Mouse (Mus musculus) kidney, embryonic 15.5 days (tissue): ENCODE measurements around the gene Arhgef3. TPM values are rescaled to one million over a fixed set of nuclear protein-coding genes. Genes with fewer than 3 reads are reported as not detected.

Experiments
- ATAC-seq: fragments of 200-750 bp; cut with Nextera tagmentation; replicated peaks from 2 replicates; pipeline ENCODE4 v1.8.0; 2017; ENCODE audit warnings: moderate TSS enrichment; ENCODE audit not compliant: low FRiP score
- H3K27ac ChIP-seq: fragments of 300-500 bp; sonication (generic); 2 replicates; pipeline ENCODE4 v1.5.1; 2015; ENCODE audit warnings: mild to moderate bottlenecking, inconsistent platforms
- H3K27me3 ChIP-seq: fragments of 300-500 bp; sonication (generic); 2 replicates; pipeline ENCODE4 v1.6.1; 2015; ENCODE audit warnings: inconsistent platforms
- H3K36me3 ChIP-seq: fragments of 300-500 bp; sonication (generic); 2 replicates; pipeline ENCODE4 v1.6.1; 2015; ENCODE audit warnings: inconsistent platforms
- H3K4me1 ChIP-seq: fragments of 300-500 bp; sonication (generic); 2 replicates; pipeline ENCODE4 v1.6.1; 2015; ENCODE audit warnings: inconsistent platforms
- H3K4me2 ChIP-seq: fragments of 300-500 bp; sonication (generic); 2 replicates; pipeline ENCODE4 v1.6.1; 2015; ENCODE audit warnings: moderate library complexity, mild to moderate bottlenecking, inconsistent platforms
- H3K4me3 ChIP-seq: fragments of 300-500 bp; sonication (generic); replicated peaks from 2 replicates; pipeline ENCODE4 v1.5.1; 2015; ENCODE audit warnings: mild to moderate bottlenecking, inconsistent platforms
- H3K9ac ChIP-seq: fragments of 300-500 bp; sonication (generic); 2 replicates; pipeline ENCODE4 v1.6.1; 2015; ENCODE audit warnings: mild to moderate bottlenecking, inconsistent platforms
- H3K9me3 ChIP-seq: fragments of 300-500 bp; sonication (generic); replicated peaks from 2 replicates; pipeline ENCODE4 v1.6.1; 2016; ENCODE audit warnings: inconsistent platforms
- WGBS: fragments of 180-500 bp; shearing (Covaris S2); methylation state at CpG from one replicate; pipeline ENCODE4 v1.1.7; 2015; ENCODE audit warnings: mixed read lengths; 5-methylcytosine and 5-hydroxymethylcytosine counted together
- polyA plus RNA-seq: library from polyadenylated mRNA; unstranded; fragments of >200 nt; fragmentation: Nextera tagmentation; extraction: Ambion mirVana; gene quantifications from 2 replicates; pipeline ENCODE4 v1.2.1, GENCODE M21; 2015

Gene Arhgef3
- polyA plus RNA-seq, 1 experiment from 2014 or later, result 17.2 TPM

- Histone ChIP-seq H3K27me3 (no peaks in the 10 kb centered on the region), H3K27ac (no peak overlapping the region), H3K4me1 (peaks cover 3% of the 10 kb centered on the region; the same call in 1 of the 2 replicates), H3K4me2 (no peak overlapping the region), H3K4me3 (no peak overlapping the region), H3K9ac (no peak overlapping the region), H3K36me3 (peaks cover 18% of the 10 kb centered on the region; the same call in 1 of the 2 replicates), H3K9me3 (no peaks in the 10 kb centered on the region)
- 40% methylated on average over 5 of the region's 5 CpGs for WGBS
- no peak for ATAC-seq
Measured at GRCm38 (mm10) chr14:27081536-27082275, 33.0 kb upstream of the Arhgef3 start.

GRCm38 (mm10) chr14:27085471-27085870, 29.2 kb upstream of the Arhgef3 start:
- 71% methylated on average over 5 of the region's 5 CpGs for WGBS

DNA sequence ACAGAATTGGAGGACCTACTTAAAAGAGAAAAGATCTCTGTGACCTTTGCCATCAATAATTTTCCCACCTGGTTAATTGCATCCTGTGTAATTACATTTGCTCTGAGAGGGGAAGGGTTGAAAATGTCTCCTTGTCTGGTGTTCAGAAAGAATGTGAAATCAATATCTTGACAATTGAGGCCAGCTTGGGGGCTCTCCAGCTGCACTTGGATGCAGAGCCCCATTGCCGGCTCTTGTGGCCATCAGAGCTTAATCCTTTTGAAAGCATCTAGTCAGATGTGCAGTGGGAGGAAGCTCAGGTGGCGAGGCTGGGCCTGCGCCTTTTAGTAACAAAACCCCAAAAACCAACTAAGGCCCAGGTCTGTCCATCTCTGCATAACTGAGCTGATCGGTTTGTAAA, 28.7 kb upstream of the Arhgef3 start:
- peaks cover 22% of the 10 kb centered on the region; the same call in 1 of the 2 replicates for H3K36me3 ChIP-seq
- H3K27ac ChIP-seq, result no peak overlapping the region
- no peaks in the 10 kb centered on the region for H3K4me1 ChIP-seq
- no peak overlapping the region for H3K4me3 ChIP-seq
- no peaks in the 10 kb centered on the region for H3K9me3 ChIP-seq
- H3K4me2 ChIP-seq, result no peak overlapping the region
- WGBS, result 58% methylated on average over 4 of the region's 4 CpGs
- no peaks in the 10 kb centered on the region for H3K27me3 ChIP-seq
- no peak for ATAC-seq
- H3K9ac ChIP-seq, result no peak overlapping the region

More at GRCm38 (mm10) chr14:27085471-27085870, 29.2 kb upstream of the Arhgef3 start:
- Histone ChIP-seq H3K27ac (no peak overlapping the region), H3K4me2 (no peak overlapping the region), H3K4me1 (no peaks in the 10 kb centered on the region), H3K9me3 (no peaks in the 10 kb centered on the region), H3K9ac (no peak overlapping the region), H3K4me3 (no peak overlapping the region), H3K36me3 (peaks cover 22% of the 10 kb centered on the region; the same call in 1 of the 2 replicates), H3K27me3 (no peaks in the 10 kb centered on the region)
- ATAC-seq, result no peak

- Histone ChIP-seq H3K4me3 (no peak overlapping the region), H3K4me2 (no peak overlapping the region), H3K27me3 (no peaks in the 10 kb centered on the region), H3K36me3 (peaks cover 54% of the 10 kb centered on the region), H3K9me3 (no peaks in the 10 kb centered on the region), H3K27ac (no peak overlapping the region), H3K4me1 (no peaks in the 10 kb centered on the region), H3K9ac (no peak overlapping the region)
- ATAC-seq, result no peak
- 80% methylated on average over 5 of the region's 5 CpGs for WGBS
Measured at GRCm38 (mm10) chr14:27094247-27094646, 20.5 kb upstream of the Arhgef3 start.

- Histone ChIP-seq H3K4me3 (no peak overlapping the region), H3K9ac (no peak overlapping the region), H3K9me3 (no peaks in the 10 kb centered on the region), H3K27ac (no peak overlapping the region), H3K4me1 (no peaks in the 10 kb centered on the region), H3K36me3 (peaks cover 73% of the 10 kb centered on the region), H3K27me3 (no peaks in the 10 kb centered on the region), H3K4me2 (no peak overlapping the region)
- WGBS, result 74% methylated on average over 9 of the region's 9 CpGs
- ATAC-seq, result no peak
Measured at GRCm38 (mm10) chr14:27096133-27096532, 18.6 kb upstream of the Arhgef3 start.

DNA sequence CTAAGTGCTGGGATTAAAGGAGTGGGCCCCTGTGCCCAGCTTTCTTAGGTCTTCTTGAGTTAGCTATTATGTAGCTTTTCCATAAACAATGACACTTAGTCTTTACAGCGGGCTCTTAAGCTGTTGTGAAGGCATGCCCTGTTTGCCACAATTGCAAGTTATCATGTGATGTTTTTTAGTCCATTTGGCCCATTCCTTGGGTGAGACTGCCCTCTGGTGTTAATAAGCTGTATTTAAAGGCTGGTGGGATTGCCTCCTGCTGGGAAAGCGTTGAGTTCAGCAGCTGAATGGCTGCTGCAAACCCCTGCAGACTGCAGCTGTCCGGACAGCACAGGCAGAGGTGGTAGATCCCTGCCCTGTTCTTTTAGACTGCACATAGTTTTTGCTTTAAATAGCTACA, 17.9 kb upstream of the Arhgef3 start:
- Histone ChIP-seq H3K4me3 (no peak overlapping the region), H3K9ac (no peak overlapping the region), H3K9me3 (no peaks in the 10 kb centered on the region), H3K4me1 (no peaks in the 10 kb centered on the region), H3K4me2 (no peak overlapping the region), H3K27me3 (no peaks in the 10 kb centered on the region), H3K36me3 (peaks cover 79% of the 10 kb centered on the region), H3K27ac (no peak overlapping the region)
- WGBS, result 35% methylated on average over 3 of the region's 3 CpGs
- ATAC-seq, result peak; percentile 60; the same call in 1 of the 2 replicates

- H3K4me1 ChIP-seq, result no peaks in the 10 kb centered on the region
- H3K27ac ChIP-seq, result no peak overlapping the region
- no peak overlapping the region for H3K4me2 ChIP-seq
- ATAC-seq, result no peak
- no peaks in the 10 kb centered on the region for H3K9me3 ChIP-seq
- H3K36me3 ChIP-seq, result peaks cover 53% of the 10 kb centered on the region
- no peaks in the 10 kb centered on the region for H3K27me3 ChIP-seq
- no peak overlapping the region for H3K9ac ChIP-seq
- WGBS, result 58% methylated on average over 7 of the region's 7 CpGs
- H3K4me3 ChIP-seq, result no peak overlapping the region
Measured at GRCm38 (mm10) chr14:27101735-27102134, 13.0 kb upstream of the Arhgef3 start.

GRCm38 (mm10) chr14:27102720-27103119, 12.0 kb upstream of the Arhgef3 start:
- no peak for ATAC-seq
- WGBS, result 83% methylated on average over 6 of the region's 6 CpGs
- Histone ChIP-seq H3K9me3 (no peaks in the 10 kb centered on the region), H3K27me3 (no peaks in the 10 kb centered on the region), H3K4me2 (no peak overlapping the region), H3K4me1 (no peaks in the 10 kb centered on the region), H3K27ac (no peak overlapping the region), H3K36me3 (peaks cover 59% of the 10 kb centered on the region), H3K4me3 (no peak overlapping the region), H3K9ac (no peak overlapping the region)

- Histone ChIP-seq H3K4me2 (no peak overlapping the region), H3K27me3 (no peaks in the 10 kb centered on the region), H3K36me3 (peaks cover 34% of the 10 kb centered on the region), H3K4me3 (no peak overlapping the region), H3K9ac (no peak overlapping the region), H3K27ac (0 out of 2 replicates have a peak overlapping the region, but pooled peaks have one; percentile 37), H3K4me1 (no peaks in the 10 kb centered on the region), H3K9me3 (no peaks in the 10 kb centered on the region)
- no peak for ATAC-seq
- WGBS, result 62% methylated on average over 12 of the region's 12 CpGs
Measured at GRCm38 (mm10) chr14:27105731-27106457, 8.8 kb upstream of the Arhgef3 start.

- no peak for ATAC-seq
- H3K9ac ChIP-seq, result no peak overlapping the region
- H3K4me3 ChIP-seq, result no peak overlapping the region
- H3K4me2 ChIP-seq, result no peak overlapping the region
- H3K36me3 ChIP-seq, result peaks cover 19% of the 10 kb centered on the region
- H3K27ac ChIP-seq, result no peak overlapping the region
- H3K4me1 ChIP-seq, result 0 out of 2 replicates have a peak, but pooled peaks cover 3% of the 10 kb centered on the region
- no peaks in the 10 kb centered on the region for H3K27me3 ChIP-seq
- H3K9me3 ChIP-seq, result no peaks in the 10 kb centered on the region
- 75% methylated on average over 6 of the region's 6 CpGs for WGBS
Measured at GRCm38 (mm10) chr14:27108748-27109504, 5.8 kb upstream of the Arhgef3 start.

DNA sequence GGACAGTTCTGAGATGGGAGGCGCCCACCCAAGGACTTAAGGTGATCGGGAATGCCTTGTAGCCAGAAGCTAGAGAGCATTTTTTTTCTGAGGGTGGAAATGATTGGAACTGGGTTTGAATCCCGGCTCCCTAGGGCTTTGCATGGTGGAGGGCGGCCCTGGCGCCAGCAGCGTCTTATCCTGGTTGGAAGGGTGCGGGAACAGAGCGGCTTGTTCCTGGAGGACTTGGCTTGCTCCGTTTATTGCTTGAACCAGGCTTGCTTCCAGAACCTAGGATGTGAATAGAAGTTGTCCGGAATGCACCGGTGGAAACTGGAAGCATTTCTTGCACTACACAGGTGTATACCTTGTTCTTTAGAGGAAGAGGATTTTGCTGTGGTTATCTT, 569 bp downstream of the Arhgef3 start:
- H3K9me3 ChIP-seq, result no peaks in the 10 kb centered on the region
- H3K4me3 ChIP-seq, result peak overlapping the region; percentile 63
- H3K36me3 ChIP-seq, result no peaks in the 10 kb centered on the region
- H3K4me1 ChIP-seq, result peaks cover 19% of the 10 kb centered on the region
- H3K27me3 ChIP-seq, result peaks cover 26% of the 10 kb centered on the region
- no peak overlapping the region for H3K27ac ChIP-seq
- peak overlapping the region; percentile 99 for H3K4me2 ChIP-seq
- no peak for ATAC-seq
- no peak overlapping the region for H3K9ac ChIP-seq
- 16% methylated on average over 11 of the region's 11 CpGs for WGBS

DNA sequence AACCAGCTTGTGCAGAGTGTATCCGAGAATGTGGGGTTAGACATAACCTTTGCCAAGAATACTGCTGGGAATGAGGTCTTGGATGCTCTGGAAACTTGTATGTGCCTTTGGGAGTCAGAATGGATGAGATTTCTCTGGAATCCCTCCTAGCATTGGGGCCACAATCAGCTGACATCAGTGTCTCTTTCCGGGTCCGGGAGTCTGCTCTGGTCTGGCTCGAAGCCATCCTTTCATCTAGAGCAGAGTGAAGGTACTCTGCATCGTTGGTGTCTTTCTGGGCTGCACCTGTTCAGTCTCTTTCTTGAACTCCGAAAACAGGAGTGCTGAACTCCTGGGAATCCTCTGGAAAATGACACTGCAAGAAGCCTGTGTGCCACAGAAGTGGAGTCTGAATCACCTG, 1.3 kb downstream of the Arhgef3 start:
- H3K27me3 ChIP-seq, result peaks cover 26% of the 10 kb centered on the region
- H3K27ac ChIP-seq, result no peak overlapping the region
- peaks cover 19% of the 10 kb centered on the region for H3K4me1 ChIP-seq
- H3K4me3 ChIP-seq, result no peak overlapping the region
- no peak overlapping the region for H3K9ac ChIP-seq
- H3K4me2 ChIP-seq, result no peak overlapping the region
- no peaks in the 10 kb centered on the region for H3K9me3 ChIP-seq
- WGBS, result 70% methylated on average over 6 of the region's 6 CpGs
- no peak for ATAC-seq
- H3K36me3 ChIP-seq, result no peaks in the 10 kb centered on the region
